Mouse (Mus musculus): ENCODE results near the gene Elavl1.

- TF ChIP-seq CTCF (IDR thresholded peaks at IDR 0.05; ENCODE audit: control insufficient read depth, insufficient read depth, insufficient replicate concordance, low read depth, low read length) (no peak), POLR2A (IDR thresholded peaks at IDR 0.05; ENCODE audit: control insufficient read depth, low read depth, low read length) (peak; percentile 19; the same call in 1 of the 2 replicates)
Measured at GRCm38 (mm10) chr8:4239193-4239890, 85.9 kb downstream of the Elavl1 start.
